Comparison of ENCODE assay signal across 9 mouse cellular contexts in genomic region chr13:64306078-64306477, GRCm38 (mm10). TPM values are rescaled to one million over a fixed set of nuclear protein-coding genes. Genes with fewer than 3 reads are reported as not detected.
A peak's percentile ranks its signal among the peaks of the same experiment; 100 is the strongest.
DNase-seq lines count a peak whose midpoint lies in the region; ATAC-seq and TF ChIP-seq lines count a peak whose summit lies in the region.
"Had no signal": no experiment of that assay in that cellular context is flagged by ENCODE, and none has a peak within 500 bp of the region (broad histone marks: within the 10 kb centered on the region; RNA-seq: fewer than 3 reads in every experiment).

No protein-coding gene starts in this region.

- peak; percentile 93 for TF ChIP-seq CTCF in heart, adult 2 months (IDR thresholded peaks at IDR 0.05)
- peak; percentile 81; the same call in 1 of the 2 replicates for TF ChIP-seq CTCF in brain, embryonic 14.5 days (IDR thresholded peaks at IDR 0.05; ENCODE audit: borderline replicate concordance, extremely low read depth, insufficient read depth, insufficient read length)
- TF ChIP-seq CTCF in intestine, postnatal 0 days (IDR thresholded peaks at IDR 0.05; ENCODE audit: low read depth): peak; percentile 89

- H3K4me3 ChIP-seq in heart, adult 2 months: no peak overlapping the region
- no peak overlapping the region for H3K4me3 ChIP-seq in heart, embryonic 11.5 days (ENCODE audit: low read depth, low read length)
- H3K4me3 ChIP-seq in forebrain, embryonic 13.5 days: no peak overlapping the region
- H3K4me3 ChIP-seq in intestine, postnatal 0 days (ENCODE audit: low read depth, low read length): no peak overlapping the region
- H3K4me3 ChIP-seq: embryonic facial prominence, embryonic 12.5 days had no signal

- no peaks in the 10 kb centered on the region for H3K9me3 ChIP-seq in heart, embryonic 11.5 days (replicated peaks; ENCODE audit: control insufficient read depth, low read length)
- no peaks in the 10 kb centered on the region for H3K9me3 ChIP-seq in forebrain, embryonic 13.5 days (replicated peaks)
- H3K9me3 ChIP-seq in intestine, postnatal 0 days (ENCODE audit: control insufficient read depth): no peaks in the 10 kb centered on the region
- H3K9me3 ChIP-seq: embryonic facial prominence, embryonic 12.5 days had no signal

- 71% methylated on average over 3 of the region's 3 CpGs for whole genome bisulfite sequencing in heart, adult 2 months
- 77% methylated on average over 3 of the region's 3 CpGs for WGBS in heart, embryonic 11.5 days (ENCODE audit: insufficient replicate concordance)
- WGBS in forebrain, embryonic 13.5 days: 72% methylated on average over 3 of the region's 3 CpGs
- WGBS in intestine, postnatal 0 days: 64% methylated on average over 3 of the region's 3 CpGs

- no peak overlapping the region for H3K4me2 ChIP-seq in heart, embryonic 11.5 days
- no peak overlapping the region for H3K4me2 ChIP-seq in forebrain, embryonic 13.5 days
- no peak overlapping the region for H3K4me2 ChIP-seq in intestine, postnatal 0 days (replicated peaks; ENCODE audit: low read depth)
- H3K4me2 ChIP-seq: embryonic facial prominence, embryonic 12.5 days had no signal

- no peak overlapping the region for H3K9ac ChIP-seq in heart, adult 2 months (ENCODE audit: low read depth, low read length)
- no peak overlapping the region for H3K9ac ChIP-seq in heart, embryonic 11.5 days (ENCODE audit: low read depth, low read length)
- no peak overlapping the region for H3K9ac ChIP-seq in forebrain, embryonic 13.5 days
- H3K9ac ChIP-seq in intestine, postnatal 0 days (ENCODE audit: low read depth, low read length): no peak overlapping the region
- H3K9ac ChIP-seq: embryonic facial prominence, embryonic 12.5 days had no signal

- no peak overlapping the region for H3K27ac ChIP-seq in heart, adult 2 months
- no peak overlapping the region for H3K27ac ChIP-seq in heart, embryonic 11.5 days (ENCODE audit: low read depth, low read length)
- H3K27ac ChIP-seq in forebrain, embryonic 13.5 days: no peak overlapping the region
- H3K27ac ChIP-seq in intestine, postnatal 0 days (ENCODE audit: low read depth, low read length): no peak overlapping the region
- H3K27ac ChIP-seq: embryonic facial prominence, embryonic 12.5 days had no signal

- ATAC-seq in heart, embryonic 11.5 days (replicated peaks; ENCODE audit: insufficient number of reproducible peaks, low FRiP score, low TSS enrichment): no peak
- peak; percentile 90 for ATAC-seq in CD4-positive, CD25-positive, alpha-beta regulatory T cell, adult 4 months
- peak; percentile 66 for ATAC-seq in forebrain, embryonic 13.5 days
- no peak for ATAC-seq in intestine, postnatal 0 days
- ATAC-seq in megakaryocyte progenitor cell, adult 5-6 weeks (replicated peaks; ENCODE audit: poor library complexity): peak; percentile 66

- H3K36me3 ChIP-seq in heart, adult 2 months (ENCODE audit: control insufficient read depth, insufficient read depth, low read length): peaks cover 5% of the 10 kb centered on the region
- peaks cover 15% of the 10 kb centered on the region; the same call in 1 of the 2 replicates for H3K36me3 ChIP-seq in heart, embryonic 11.5 days (ENCODE audit: control insufficient read depth, insufficient read depth, low read length)
- no peaks in the 10 kb centered on the region for H3K36me3 ChIP-seq in forebrain, embryonic 13.5 days (ENCODE audit: poor library complexity, severe bottlenecking)
- peaks cover 15% of the 10 kb centered on the region for H3K36me3 ChIP-seq in intestine, postnatal 0 days (ENCODE audit: control insufficient read depth, insufficient read depth)

- intact Hi-C loops in heart, adult 2 months (cut with DNase I): loop anchor here (1.0 to 5.0 kb wide), 4 partner anchors 57 to 204 kb away; partner anchors contain the start of gene Habp4

- peak; percentile 36 to 55 for DNase-seq in heart, adult 2 months
- peak; percentile 87 for DNase-seq in brain, embryonic 14.5 days (ENCODE audit: low read depth)
- peak; percentile 75 for DNase-seq in right cerebral cortex, postnatal 4 days

- H3K27me3 ChIP-seq in heart, adult 2 months (ENCODE audit: control insufficient read depth, insufficient read depth, low read length): no peaks in the 10 kb centered on the region
- H3K27me3 ChIP-seq in heart, embryonic 11.5 days (ENCODE audit: control insufficient read depth, insufficient read depth, low read length): no peaks in the 10 kb centered on the region
- no peaks in the 10 kb centered on the region for H3K27me3 ChIP-seq in forebrain, embryonic 13.5 days
- H3K27me3 ChIP-seq in intestine, postnatal 0 days (replicated peaks; ENCODE audit: control insufficient read depth, insufficient read depth, low read length): no peaks in the 10 kb centered on the region
- H3K27me3 ChIP-seq: embryonic facial prominence, embryonic 12.5 days had no signal

- H3K4me1 ChIP-seq in heart, adult 2 months (ENCODE audit: control insufficient read depth, insufficient read depth, low read length): peaks cover 11% of the 10 kb centered on the region
- H3K4me1 ChIP-seq in heart, embryonic 11.5 days (ENCODE audit: control insufficient read depth, insufficient read depth, low read length): peaks cover 16% of the 10 kb centered on the region
- no peaks in the 10 kb centered on the region for H3K4me1 ChIP-seq in forebrain, embryonic 13.5 days
- no peaks in the 10 kb centered on the region for H3K4me1 ChIP-seq in intestine, postnatal 0 days (replicated peaks; ENCODE audit: control insufficient read depth, insufficient read depth, low read length)
- H3K4me1 ChIP-seq: embryonic facial prominence, embryonic 12.5 days had no signal

- TF ChIP-seq EP300 in heart, adult 2 months (IDR thresholded peaks at IDR 0.05; ENCODE audit: insufficient read depth, low read depth, low read length): peak; percentile 74

- no peaks in the 10 kb centered on the region; the same call in 1 of the 2 replicates for H3K79me2 ChIP-seq in heart, adult 2 months (replicated peaks; ENCODE audit: control insufficient read depth, insufficient read depth, low read length)

- no peak for TF ChIP-seq POLR2A in heart, adult 2 months (IDR thresholded peaks at IDR 0.05; ENCODE audit: insufficient read depth, low read depth, low read length)
- TF ChIP-seq POLR2A in brain, embryonic 14.5 days (IDR thresholded peaks at IDR 0.05; ENCODE audit: borderline replicate concordance, extremely low read depth, insufficient read depth, insufficient read length, poor library complexity, severe bottlenecking): no peak

RNA-seq across cellular contexts. Expression of gene Aaed1, which starts 6.4 kb away (rescaled TPM):
- total RNA-seq in heart, adult 2 months (2021): 10 to 100 TPM; 55.7 to 65.7 TPM
- 19.6 and 28.4 TPM in 2 replicates for polyA plus RNA-seq in heart, adult 2 months (2012; rRNA removed)
- polyA plus RNA-seq in heart, embryonic 11.5 days (2014; fragmentation: Nextera tagmentation; extraction: Ambion mirVana): 68.4 and 71.4 TPM in 2 replicates
- polyA plus RNA-seq in CD4-positive, CD25-positive, alpha-beta regulatory T cell, adult 4 months (2017; shearing (Covaris generic)): 10 to 100 TPM in 1 of 2 experiments, 1 to 10 TPM in 1; 9.9 to 13.1 TPM
- 4.7 and 5.8 TPM in 2 replicates for polyA plus RNA-seq in brain, embryonic 14.5 days (2012; rRNA removed)
- polyA plus RNA-seq in forebrain, embryonic 13.5 days (2015; fragmentation: Nextera tagmentation; extraction: Ambion mirVana): 10.1 and 12.3 TPM in 2 replicates
- polyA plus RNA-seq in intestine, postnatal 0 days (2015; fragmentation: Nextera tagmentation; extraction: Ambion mirVana): 28.9 and 29.9 TPM in 2 replicates
- total RNA-seq in megakaryocyte progenitor cell, adult 5-6 weeks (2015): 19.6 and 20.3 TPM in 2 replicates
- total RNA-seq in megakaryocyte progenitor cell, adult 5-6 weeks (2017): 33.1 and 42.4 TPM in 2 replicates

RNA-seq across cellular contexts. Expression of gene Cdc14b, which starts 31.0 kb away (rescaled TPM):
- 1 to 10 TPM; 8.7 to 8.8 TPM for total RNA-seq in heart, adult 2 months (2021)
- 8.2 and 19.8 TPM in 2 replicates for polyA plus RNA-seq in heart, adult 2 months (2012; rRNA removed)
- 21.6 and 29.5 TPM in 2 replicates for polyA plus RNA-seq in heart, embryonic 11.5 days (2014; fragmentation: Nextera tagmentation; extraction: Ambion mirVana)
- 10 to 100 TPM; 10.7 to 11.6 TPM for polyA plus RNA-seq in CD4-positive, CD25-positive, alpha-beta regulatory T cell, adult 4 months (2017; shearing (Covaris generic))
- polyA plus RNA-seq in brain, embryonic 14.5 days (2012; rRNA removed): 6.1 and 6.7 TPM in 2 replicates
- 3.8 and 5.5 TPM in 2 replicates for polyA plus RNA-seq in forebrain, embryonic 13.5 days (2015; fragmentation: Nextera tagmentation; extraction: Ambion mirVana)
- 15.0 and 17.2 TPM in 2 replicates for polyA plus RNA-seq in intestine, postnatal 0 days (2015; fragmentation: Nextera tagmentation; extraction: Ambion mirVana)
- total RNA-seq in megakaryocyte progenitor cell, adult 5-6 weeks (2015): 1.6 and 1.9 TPM in 2 replicates
- 0.74 and 2.4 TPM in 2 replicates for total RNA-seq in megakaryocyte progenitor cell, adult 5-6 weeks (2017)

Comparison
In these comparisons a context has a peak if more than half of its experiments do, and no peak if none do; other contexts are left out.
1. ATAC-seq: peak in CD4-positive, CD25-positive, alpha-beta regulatory T cell, adult 4 months (single experiment), forebrain, embryonic 13.5 days (single experiment) and megakaryocyte progenitor cell, adult 5-6 weeks (single experiment); none in heart, embryonic 11.5 days (single experiment) and intestine, postnatal 0 days (single experiment).
2. Peak in every context shown above with its lines, with median percentiles within 50 percentile points of each other: DNase-seq and CTCF ChIP-seq.